Comparison of ENCODE assay signal across 8 mouse cellular contexts in the genomic region with DNA sequence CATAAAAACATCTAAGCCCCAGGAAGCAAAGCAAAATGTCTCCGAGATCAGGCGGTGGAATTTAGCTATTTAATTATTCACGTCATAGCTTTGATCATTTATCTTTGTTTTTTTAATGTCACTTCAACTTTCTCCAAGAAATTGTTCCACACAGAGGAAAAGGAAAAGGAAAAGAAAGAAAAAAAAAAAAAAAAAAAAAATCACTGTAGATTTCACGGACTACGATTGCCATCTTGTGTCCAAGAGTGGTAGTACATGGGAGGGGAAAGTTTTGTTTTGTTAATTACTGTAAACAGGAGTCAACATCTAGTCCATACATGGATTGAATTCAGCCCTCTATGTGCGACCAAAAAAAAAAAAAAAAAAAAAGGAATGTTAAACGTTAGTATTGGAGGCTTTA.
DNase-seq lines count a peak whose midpoint lies in the region; ATAC-seq and TF ChIP-seq lines count a peak whose summit lies in the region.

No protein-coding gene starts in this region.

- no peaks in the 10 kb centered on the region for H3K36me3 ChIP-seq in heart, embryonic 14.5 days (ENCODE audit: control insufficient read depth, insufficient read depth, low read length)
- H3K36me3 ChIP-seq in thymus, adult 2 months (ENCODE audit: control insufficient read depth, insufficient read depth, low read length) = no peaks in the 10 kb centered on the region
- no peaks in the 10 kb centered on the region for H3K36me3 ChIP-seq in limb, embryonic 14.5 days (ENCODE audit: control insufficient read depth, insufficient read depth, low read length)
- no peaks in the 10 kb centered on the region for H3K36me3 ChIP-seq in hindbrain, embryonic 13.5 days

- H3K4me2 ChIP-seq in heart, embryonic 14.5 days (ENCODE audit: low read length) = 0 out of 2 replicates have a peak overlapping the region, but pooled peaks have one; percentile 25
- H3K4me2 ChIP-seq in limb, embryonic 14.5 days (replicated peaks; ENCODE audit: low read depth, low read length, severe bottlenecking) = no peak overlapping the region
- no peak overlapping the region for H3K4me2 ChIP-seq in hindbrain, embryonic 13.5 days

- TF ChIP-seq CTCF in thymus, adult 2 months (IDR thresholded peaks at IDR 0.05; ENCODE audit: borderline replicate concordance, control insufficient read depth, extremely low read depth, insufficient read depth, low read length, poor library complexity) = no peak

- H3K27me3 ChIP-seq in heart, embryonic 14.5 days (ENCODE audit: control insufficient read depth, insufficient read depth, low read length) = no peaks in the 10 kb centered on the region
- H3K27me3 ChIP-seq in thymus, adult 2 months (ENCODE audit: control insufficient read depth, insufficient read depth, low read length) = no peaks in the 10 kb centered on the region
- no peaks in the 10 kb centered on the region for H3K27me3 ChIP-seq in limb, embryonic 14.5 days (ENCODE audit: control insufficient read depth, insufficient read depth, low read length)
- no peaks in the 10 kb centered on the region for H3K27me3 ChIP-seq in hindbrain, embryonic 13.5 days

- no peak overlapping the region for H3K9ac ChIP-seq in heart, embryonic 14.5 days (ENCODE audit: low read length)
- no peak overlapping the region for H3K9ac ChIP-seq in limb, embryonic 14.5 days (ENCODE audit: low read depth, low read length, severe bottlenecking)
- H3K9ac ChIP-seq in hindbrain, embryonic 13.5 days = no peak overlapping the region

- H3K4me1 ChIP-seq in heart, embryonic 14.5 days (ENCODE audit: control insufficient read depth in 2 of 2, insufficient read depth in 2 of 2, low read length in 2 of 2) = no peaks in the 10 kb centered on the region
- no peaks in the 10 kb centered on the region for H3K4me1 ChIP-seq in thymus, adult 2 months (replicated peaks; ENCODE audit: control insufficient read depth, insufficient read depth, low read length)
- H3K4me1 ChIP-seq in limb, embryonic 14.5 days (ENCODE audit: control insufficient read depth, insufficient read depth, low read length) = no peaks in the 10 kb centered on the region; the same call in 1 of the 2 replicates
- peaks cover 4% of the 10 kb centered on the region; the same call in 1 of the 2 replicates for H3K4me1 ChIP-seq in hindbrain, embryonic 13.5 days (replicated peaks)

- WGBS in heart, embryonic 14.5 days = 16% methylated on average over 7 of the region's 7 CpGs
- 24% methylated on average over 7 of the region's 7 CpGs for WGBS in thymus, adult 2 months
- WGBS in limb, embryonic 14.5 days = 10% methylated on average over 7 of the region's 7 CpGs
- 21% methylated on average over 7 of the region's 7 CpGs for WGBS in hindbrain, embryonic 13.5 days

- H3K4me3 ChIP-seq in heart, embryonic 14.5 days (ENCODE audit: control insufficient read depth in 1 of 2, insufficient read depth in 1 of 2, low read depth in 1 of 2, low read length in 2 of 2) = no peak overlapping the region
- H3K4me3 ChIP-seq in thymus, adult 2 months (ENCODE audit: control insufficient read depth, insufficient read depth, low read length) = no peak overlapping the region
- no peak overlapping the region for H3K4me3 ChIP-seq in limb, embryonic 14.5 days (replicated peaks; ENCODE audit: low read length)
- H3K4me3 ChIP-seq in hindbrain, embryonic 13.5 days = no peak overlapping the region

- no peak for ATAC-seq in heart, embryonic 14.5 days (ENCODE audit: insufficient number of reproducible peaks, insufficient read depth, low FRiP score, low read depth)
- ATAC-seq in limb, embryonic 14.5 days (ENCODE audit: low FRiP score, low read depth) = no peak
- ATAC-seq in hindbrain, embryonic 13.5 days (ENCODE audit: low FRiP score) = no peak

- no peaks in the 10 kb centered on the region for H3K9me3 ChIP-seq in heart, embryonic 14.5 days (ENCODE audit: control insufficient read depth, low read length)
- H3K9me3 ChIP-seq in limb, embryonic 14.5 days (ENCODE audit: control insufficient read depth, low read length) = no peaks in the 10 kb centered on the region
- no peaks in the 10 kb centered on the region for H3K9me3 ChIP-seq in hindbrain, embryonic 13.5 days

- no peak for TF ChIP-seq POLR2A in thymus, adult 2 months (IDR thresholded peaks at IDR 0.05; ENCODE audit: control insufficient read depth, extremely low read depth, insufficient read depth, low read length, poor library complexity)
- no peak for TF ChIP-seq POLR2A in limb, embryonic 14.5 days (IDR thresholded peaks at IDR 0.05; ENCODE audit: borderline replicate concordance, extremely low read depth, insufficient read depth, insufficient read length)

- no peak for DNase-seq in heart, adult 11 months
- peak; percentile 12 for DNase-seq in thymus, adult 2 months
- DNase-seq in thymus, adult 18-20 months = no peak
- peak; percentile 13 for DNase-seq in c-Kit-positive CD71-positive TER-119-positive erythroid progenitor cells, embryonic 14.5 days (ENCODE audit: low spot score)
- peak; percentile 47 for DNase-seq in limb, embryonic 14.5 days (ENCODE audit: low spot score)
- no peak for DNase-seq in frontal cortex, postnatal 14 days (ENCODE audit: low spot score in 2 of 2)

- H3K27ac ChIP-seq in heart, embryonic 14.5 days (replicated peaks in 1 of 2; ENCODE audit: control insufficient read depth in 1 of 2, insufficient read depth in 1 of 2, low read depth in 2 of 2, low read length in 2 of 2) = no peak overlapping the region
- H3K27ac ChIP-seq in thymus, adult 2 months (ENCODE audit: control insufficient read depth, insufficient read depth, low read length) = no peak overlapping the region
- no peak overlapping the region for H3K27ac ChIP-seq in limb, embryonic 14.5 days (replicated peaks; ENCODE audit: low read depth, low read length)
- H3K27ac ChIP-seq in hindbrain, embryonic 13.5 days = no peak overlapping the region

Comparison
In these comparisons a context has a peak if more than half of its experiments do, and no peak if none do; other contexts are left out.
1. DNase-seq: peak in thymus, adult 2 months (single experiment), c-Kit-positive CD71-positive TER-119-positive erythroid progenitor cells, embryonic 14.5 days (single experiment) and limb, embryonic 14.5 days (single experiment); none in heart, adult 11 months (single experiment), thymus, adult 18-20 months (0 of 2) and frontal cortex, postnatal 14 days (0 of 2).